Mouse (Mus musculus) embryonic fibroblast, embryonic 13.5 days (primary cell): ENCODE results near the gene Cacna1c. TPM values are rescaled to one million over a fixed set of nuclear protein-coding genes. Genes with fewer than 3 reads are reported as not detected.

Experiments
- H3K27ac ChIP-seq: 2 replicates; pipeline ENCODE4 v1.5.1; 2012; ENCODE audit warnings: low read length, control low read depth, inconsistent platforms; ENCODE audit not compliant: insufficient read depth
- H3K4me1 ChIP-seq: 2 replicates; pipeline ENCODE4 v1.6.1; 2011; ENCODE audit warnings: low read length; ENCODE audit not compliant: control insufficient read depth, insufficient read depth
- H3K4me3 ChIP-seq: 2 replicates; pipeline ENCODE4 v1.5.1; 2011; ENCODE audit warnings: mild to moderate bottlenecking, control low read depth, low read length; ENCODE audit not compliant: insufficient read depth
- CTCF ChIP-seq: IDR thresholded peaks from 2 replicates; pipeline ENCODE4 v1.5.1; 2011; ENCODE audit warnings: mild to moderate bottlenecking, control low read depth, low read length, moderate library complexity, borderline replicate concordance; ENCODE audit not compliant: insufficient read depth
- POLR2A ChIP-seq: IDR thresholded peaks from 2 replicates; pipeline ENCODE4 v1.6.1; 2011; ENCODE audit warnings: low read depth, mild to moderate bottlenecking, control low read depth, low read length, moderate library complexity
- polyA plus RNA-seq: library from polyadenylated mRNA; stranded (reverse); fragments of >200 nt; gene quantifications from 2 replicates; pipeline ENCODE4 v1.2.4, GENCODE M21; 2011; ENCODE audit warnings: low read depth; ENCODE audit not compliant: missing spikeins, insufficient read length

Cacna1c gene
- polyA plus RNA-seq, 1 experiment = 40.7 TPM

DNA sequence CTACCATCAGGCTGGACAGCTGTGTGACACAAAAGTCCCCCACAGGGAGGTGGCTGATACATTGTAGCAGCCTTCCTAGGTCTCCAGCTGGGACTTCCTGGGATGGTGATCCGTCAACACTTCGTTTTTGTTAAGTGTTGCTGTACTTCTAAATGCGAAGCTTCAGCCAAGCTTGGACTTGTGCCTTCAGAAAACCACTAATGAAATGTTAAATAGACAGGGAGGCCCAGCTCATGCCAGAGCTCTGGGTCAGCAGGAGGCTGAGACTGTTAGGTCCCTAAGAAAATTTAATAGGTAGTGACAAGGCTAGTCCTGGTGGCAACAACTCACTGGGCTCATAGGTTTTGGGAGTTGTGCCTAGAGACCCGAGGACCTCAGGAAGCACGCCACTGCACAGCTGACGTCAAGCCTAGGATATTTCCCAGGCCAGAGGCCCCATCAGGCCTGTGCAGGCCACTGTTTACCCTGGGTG, 370.8 kb downstream of the Cacna1c start:
- no peak overlapping the region for H3K4me3 ChIP-seq
- peaks cover 15% of the 10 kb centered on the region for H3K4me1 ChIP-seq
- no peak for TF ChIP-seq CTCF
- no peak for TF ChIP-seq POLR2A
- H3K27ac ChIP-seq = no peak overlapping the region

- Histone ChIP-seq H3K4me1 (peaks cover 8% of the 10 kb centered on the region; the same call in 1 of the 2 replicates), H3K4me3 (no peak overlapping the region), H3K27ac (peak overlapping the region; percentile 9; the same call in 1 of the 2 replicates)
- TF ChIP-seq CTCF (no peak), POLR2A (no peak)
Measured at GRCm38 (mm10) chr6:118821536-118821935, 374.7 kb downstream of the Cacna1c start.

DNA sequence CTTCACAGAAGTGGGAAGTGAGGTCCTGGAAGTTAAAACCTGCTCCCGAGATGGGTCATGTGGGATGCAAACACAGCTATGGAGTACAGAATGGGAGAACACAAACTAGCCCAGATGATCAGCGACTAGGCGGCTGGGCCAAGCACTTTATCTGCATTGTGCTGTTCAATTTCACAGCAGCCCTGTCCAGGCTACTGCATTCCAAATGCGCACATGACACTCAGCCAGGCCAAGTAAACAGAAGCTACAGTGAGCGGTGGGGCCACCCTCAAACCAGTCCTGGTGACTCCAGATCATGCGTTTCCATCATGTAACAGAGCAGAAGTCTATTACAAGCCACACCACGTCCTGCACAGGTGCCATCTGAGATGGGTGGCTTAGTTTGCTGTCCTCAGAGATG, 376.6 kb downstream of the Cacna1c start:
- Histone ChIP-seq H3K4me1 (peaks cover 2% of the 10 kb centered on the region; the same call in 1 of the 2 replicates), H3K27ac (no peak overlapping the region), H3K4me3 (no peak overlapping the region)
- no peak for TF ChIP-seq POLR2A
- TF ChIP-seq CTCF = no peak

DNA sequence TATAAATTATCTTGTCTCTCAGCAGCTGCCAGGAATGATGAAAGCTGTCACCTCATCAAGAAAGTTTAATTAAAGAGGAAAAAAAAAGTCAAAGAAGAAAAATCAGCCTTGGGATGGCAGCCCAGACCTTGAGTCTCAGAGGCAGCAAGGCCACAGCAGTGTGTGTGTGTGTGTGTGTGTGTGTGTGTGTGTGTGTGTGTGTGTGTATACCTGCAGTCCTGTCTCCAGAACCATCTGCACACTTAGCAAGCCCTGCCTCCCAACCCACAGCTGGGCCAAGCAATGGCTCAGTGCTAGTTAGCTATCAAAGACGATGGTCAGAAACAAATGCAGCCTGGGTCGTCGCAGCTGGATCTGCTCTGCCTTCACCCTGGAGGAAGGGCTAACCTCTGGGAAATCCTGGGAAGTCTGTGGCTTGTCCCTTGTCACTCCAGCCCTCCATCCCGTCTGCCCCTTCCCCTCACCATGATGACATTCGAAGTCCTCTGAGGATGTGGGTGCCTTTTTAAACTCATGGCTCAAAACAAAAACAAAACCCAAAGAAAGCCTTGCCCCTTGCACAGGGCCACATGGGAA, 378.2 kb downstream of the Cacna1c start:
- no peak overlapping the region for H3K4me3 ChIP-seq
- no peak overlapping the region for H3K27ac ChIP-seq
- peaks cover 2% of the 10 kb centered on the region; the same call in 1 of the 2 replicates for H3K4me1 ChIP-seq
- TF ChIP-seq CTCF (no peak), POLR2A (no peak)

DNA sequence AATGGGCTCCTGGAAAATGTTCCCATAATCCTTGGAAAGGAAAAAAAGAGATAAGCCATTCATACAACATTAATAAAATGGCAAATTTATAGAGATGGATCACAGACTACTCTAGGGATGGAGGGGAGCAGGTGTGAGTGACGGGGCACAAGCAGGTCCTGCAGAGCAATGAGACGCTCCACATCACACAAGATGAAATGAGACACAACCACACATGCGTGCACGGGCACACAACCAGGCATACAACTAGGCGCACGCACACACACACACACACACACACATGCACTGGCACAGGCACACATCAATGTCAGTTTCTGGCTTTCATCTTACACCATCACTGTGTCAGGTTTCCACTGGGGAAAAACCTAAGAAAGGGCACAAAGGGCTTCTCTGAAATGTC, 380.0 kb downstream of the Cacna1c start:
- Histone ChIP-seq H3K4me1 (no peaks in the 10 kb centered on the region), H3K4me3 (no peak overlapping the region), H3K27ac (no peak overlapping the region)
- TF ChIP-seq POLR2A (no peak), CTCF (no peak)

- no peak for TF ChIP-seq POLR2A
- no peak for TF ChIP-seq CTCF
- Histone ChIP-seq H3K4me3 (no peak overlapping the region), H3K27ac (no peak overlapping the region), H3K4me1 (no peaks in the 10 kb centered on the region; the same call in 1 of the 2 replicates)
Measured at GRCm38 (mm10) chr6:118812556-118812955, 383.7 kb downstream of the Cacna1c start.

DNA sequence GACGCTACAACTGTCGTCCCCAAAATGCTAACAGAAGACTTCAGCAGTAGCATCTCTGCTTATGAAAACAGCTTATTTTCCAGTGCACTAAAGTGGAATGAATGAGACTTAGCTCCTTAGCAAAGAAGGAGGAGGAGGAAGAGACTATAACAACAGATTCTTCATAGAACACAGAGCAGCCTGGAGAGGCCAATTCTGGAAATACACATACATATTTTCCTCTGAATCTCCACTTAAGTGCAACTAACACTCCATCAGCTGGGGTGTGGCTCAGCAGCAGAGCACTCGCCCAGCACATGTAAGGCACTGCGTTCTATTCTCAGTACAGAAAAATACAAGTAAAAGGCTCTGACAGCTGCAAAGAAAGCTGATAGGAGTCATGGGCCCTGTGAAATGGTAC, 384.2 kb downstream of the Cacna1c start:
- TF ChIP-seq POLR2A (no peak), CTCF (no peak)
- no peaks in the 10 kb centered on the region; the same call in 1 of the 2 replicates for H3K4me1 ChIP-seq
- no peak overlapping the region for H3K4me3 ChIP-seq
- H3K27ac ChIP-seq = no peak overlapping the region

- Histone ChIP-seq H3K27ac (no peak overlapping the region), H3K4me3 (no peak overlapping the region), H3K4me1 (no peaks in the 10 kb centered on the region; the same call in 1 of the 2 replicates)
- TF ChIP-seq POLR2A (no peak), CTCF (no peak)
Measured at GRCm38 (mm10) chr6:118810834-118811233, 385.4 kb downstream of the Cacna1c start.

DNA sequence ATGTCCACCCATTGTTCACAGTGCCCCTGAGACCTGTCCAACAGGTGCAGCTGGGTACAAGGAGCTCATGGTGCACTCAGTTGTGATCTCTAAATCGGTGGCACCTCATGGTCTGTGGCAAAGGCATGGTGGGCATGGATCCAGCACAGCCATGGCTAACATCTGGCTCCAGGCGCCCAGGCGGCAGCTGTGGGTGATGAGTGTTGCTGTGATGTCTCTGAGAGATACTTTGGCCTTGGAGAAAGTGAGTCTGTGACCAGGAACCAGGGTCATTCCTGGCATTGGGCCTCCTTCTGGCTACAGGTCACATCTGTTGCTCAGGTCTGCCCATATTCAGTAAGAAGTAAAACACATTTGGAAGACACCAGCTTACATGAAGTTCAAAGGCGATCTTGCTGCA, 391.1 kb downstream of the Cacna1c start:
- Histone ChIP-seq H3K4me3 (no peak overlapping the region), H3K27ac (no peak overlapping the region), H3K4me1 (no peaks in the 10 kb centered on the region; the same call in none of the 2 replicates)
- TF ChIP-seq POLR2A (no peak), CTCF (no peak)

DNA sequence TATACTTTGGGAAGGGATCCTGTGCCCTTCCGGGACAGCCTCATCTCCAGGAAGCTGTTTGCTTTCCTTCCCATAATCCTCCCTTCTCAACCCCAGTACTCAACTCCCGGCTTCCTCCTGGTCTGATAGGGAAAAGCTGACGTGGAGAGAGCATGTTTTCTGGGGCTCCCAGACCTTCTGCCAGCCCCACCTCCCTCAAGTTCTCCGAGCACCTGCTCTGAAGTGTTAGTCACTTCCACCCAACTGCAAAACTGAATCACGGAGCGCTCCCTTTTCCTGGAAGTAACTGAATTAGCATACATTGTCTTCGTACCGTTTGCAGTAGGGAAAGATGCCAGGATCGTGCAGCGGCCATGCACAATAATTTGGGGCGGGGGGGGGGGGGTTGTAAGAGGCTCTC, 393.9 kb downstream of the Cacna1c start:
- TF ChIP-seq POLR2A (no peak), CTCF (no peak)
- H3K4me3 ChIP-seq = no peak overlapping the region
- H3K27ac ChIP-seq = no peak overlapping the region
- no peaks in the 10 kb centered on the region; the same call in 1 of the 2 replicates for H3K4me1 ChIP-seq

GRCm38 (mm10) chr6:118796393-118796792, 399.8 kb downstream of the Cacna1c start:
- Histone ChIP-seq H3K27ac (no peak overlapping the region), H3K4me1 (peaks cover 5% of the 10 kb centered on the region), H3K4me3 (no peak overlapping the region)
- TF ChIP-seq CTCF (no peak), POLR2A (no peak)
